Mouse (Mus musculus) cerebellum, adult 2 months (tissue): ENCODE measurements around the gene Fam8a1.

Source experiments
- CTCF ChIP-seq: fragments of 200-500 bp; IDR thresholded peaks from 2 replicates; pipeline ENCODE4 v1.5.1; 2011; ENCODE audit warnings: low read depth, mild to moderate bottlenecking, control low read depth, low read length, moderate library complexity, borderline replicate concordance; ENCODE audit not compliant: insufficient read depth
- POLR2A ChIP-seq: fragments of 200-500 bp; IDR thresholded peaks from 2 replicates; pipeline ENCODE4 v1.6.1; 2011; ENCODE audit warnings: low read length, control low read depth, borderline replicate concordance; ENCODE audit not compliant: insufficient read depth

DNA sequence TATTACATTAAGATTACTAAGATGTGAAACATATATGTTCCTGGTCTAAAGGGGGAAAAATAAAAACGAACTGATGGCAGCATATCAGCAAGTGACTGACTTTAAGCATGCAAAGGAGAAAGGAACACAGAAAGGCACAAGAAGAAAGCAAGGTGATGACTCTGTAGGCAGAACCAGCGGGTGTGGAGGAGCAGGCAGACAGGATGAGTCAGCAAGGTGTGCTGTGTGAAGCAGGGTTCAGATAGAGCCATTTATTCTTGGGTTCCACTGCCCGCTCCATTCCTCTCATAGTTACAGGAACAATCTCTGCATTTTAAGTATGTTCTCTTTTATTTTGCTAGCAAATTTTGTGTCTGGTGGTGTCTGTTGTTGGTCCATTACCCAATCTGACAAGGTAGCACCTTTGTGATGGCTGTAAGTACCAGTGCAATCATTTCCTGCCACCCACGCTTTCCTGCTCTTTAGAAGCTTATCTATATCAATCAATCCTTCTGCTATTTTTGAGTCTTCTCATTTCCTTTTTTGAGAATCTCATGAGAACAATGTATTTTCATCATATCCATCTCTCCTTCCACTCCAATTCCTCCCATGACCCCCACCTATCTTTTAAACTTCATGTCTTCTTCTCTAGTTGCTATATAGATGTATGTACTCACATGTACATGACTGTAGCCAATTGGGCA is 21.4 kb downstream of the Fam8a1 start:
- no peak for TF ChIP-seq CTCF
- no peak for TF ChIP-seq POLR2A
